Comparison of ENCODE assay signal across 34 mouse cellular contexts in the genomic region with DNA sequence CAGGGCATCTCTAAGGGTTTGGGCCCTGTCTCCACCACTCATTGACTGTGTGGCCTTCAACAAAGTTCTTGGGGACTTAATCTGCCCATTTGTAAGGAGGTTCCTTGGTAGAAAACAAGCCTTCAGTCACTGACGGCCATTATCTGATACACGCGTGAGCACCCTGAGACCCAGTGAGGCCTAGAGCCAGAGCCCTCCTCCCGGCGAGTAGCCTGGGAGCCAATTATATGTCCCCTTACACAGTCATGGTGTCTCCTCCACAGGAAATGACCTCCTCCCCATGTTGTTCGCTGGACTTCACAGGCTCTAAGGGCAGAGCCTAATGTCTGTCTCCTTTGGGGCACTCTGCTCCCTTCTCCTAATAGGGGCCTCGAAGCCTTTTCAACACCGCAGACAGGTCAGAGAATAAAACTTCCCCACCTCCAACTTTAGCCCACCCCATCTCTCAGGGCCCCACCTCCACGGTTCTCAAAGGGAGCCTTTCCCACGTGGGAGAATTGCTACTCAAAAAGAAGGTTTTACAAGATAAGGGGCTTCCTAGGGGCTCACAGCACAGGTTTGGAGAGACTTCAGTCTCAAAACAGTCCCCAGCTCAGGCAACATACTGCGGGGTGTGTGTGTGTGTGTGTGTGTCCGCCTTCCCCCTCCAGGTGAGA. TPM values are rescaled to one million over a fixed set of nuclear protein-coding genes. Genes with fewer than 3 reads are reported as not detected.
DNase-seq lines count a peak whose midpoint lies in the region; TF ChIP-seq lines count a peak whose summit lies in the region.
"Had no signal": no experiment of that assay in that cellular context is flagged by ENCODE, and none has a peak within 500 bp of the region (broad histone marks: within the 10 kb centered on the region; RNA-seq: fewer than 3 reads in every experiment).

No protein-coding gene starts in this region.

- DNase-seq in cerebellum, adult 9-11 months = peak; percentile 42
- no peak for DNase-seq in cerebellum, postnatal 4 days (ENCODE audit: low spot score in 2 of 2)
- DNase-seq in layer of hippocampus, adult 2 months (ENCODE audit: low spot score in 2 of 2) = no peak
- no peak for DNase-seq in layer of hippocampus, adult 8-10 months (ENCODE audit: low spot score in 2 of 2)
- DNase-seq in adrenal gland, adult 8-10 months = no peak
- DNase-seq: adrenal gland, adult 2 months; cerebellum, adult 18-20 months; forebrain, postnatal 0 days; gastrocnemius, postnatal 14 days; kidney, postnatal 10 days; right cerebral cortex, postnatal 4 days had no signal

- H3K4me3 ChIP-seq in layer of hippocampus, adult 2 months = no peak overlapping the region
- H3K4me3 ChIP-seq in E14TG2a.4 (replicated peaks; ENCODE audit: low read length) = 0 out of 2 replicates have a peak overlapping the region, but pooled peaks have one; percentile 2
- no peak overlapping the region for H3K4me3 ChIP-seq in brown adipose tissue, adult 24 weeks (ENCODE audit: insufficient read depth, low read depth, low read length)
- H3K4me3 ChIP-seq: embryonic facial prominence, embryonic 13.5 days; limb, embryonic 15.5 days; liver, embryonic 15.5 days; lung, embryonic 15.5 days; megakaryocyte, embryonic 14.5 days; midbrain, embryonic 12.5 days; myocyte; neural tube, embryonic 12.5 days; stomach, embryonic 15.5 days had no signal

- peaks cover 23% of the 10 kb centered on the region for H3K36me3 ChIP-seq in E14TG2a.4 (ENCODE audit: insufficient read depth, low read length)

- peak overlapping the region; percentile 94; the same call in 1 of the 2 replicates for H3K27ac ChIP-seq in layer of hippocampus, adult 2 months
- peak overlapping the region; percentile 70 for H3K27ac ChIP-seq in brown adipose tissue, adult 24 weeks (replicated peaks; ENCODE audit: low read depth, low read length)
- H3K27ac ChIP-seq: embryonic facial prominence, embryonic 13.5 days; hindbrain, embryonic 14.5 days; limb, embryonic 15.5 days; liver, embryonic 15.5 days; lung, embryonic 15.5 days; midbrain, embryonic 12.5 days; neural tube, embryonic 12.5 days; stomach, embryonic 15.5 days had no signal

- peaks cover 12% of the 10 kb centered on the region for H3K27me3 ChIP-seq in E14TG2a.4 (ENCODE audit: insufficient read depth, low read length)
- H3K27me3 ChIP-seq: embryonic facial prominence, embryonic 13.5 days; limb, embryonic 15.5 days; lung, embryonic 15.5 days; midbrain, embryonic 12.5 days; neural tube, embryonic 12.5 days; stomach, embryonic 15.5 days had no signal

- no peak for TF ChIP-seq CTCF in layer of hippocampus, adult 2 months (conservative IDR thresholded peaks at IDR 0.05)
- TF ChIP-seq CTCF in E14TG2a.4 (conservative IDR thresholded peaks at IDR 0.05; ENCODE audit: low read length) = no peak

- H3K9me3 ChIP-seq in E14TG2a.4 (ENCODE audit: low read length) = no peaks in the 10 kb centered on the region
- H3K9me3 ChIP-seq: embryonic facial prominence, embryonic 13.5 days; limb, embryonic 15.5 days; liver, embryonic 15.5 days; lung, embryonic 15.5 days; megakaryocyte, embryonic 14.5 days; midbrain, embryonic 12.5 days; neural tube, embryonic 12.5 days; stomach, embryonic 15.5 days had no signal

- H3K4me1 ChIP-seq in E14TG2a.4 (replicated peaks; ENCODE audit: low read depth, low read length) = peaks cover 71% of the 10 kb centered on the region
- peaks cover 54% of the 10 kb centered on the region for H3K4me1 ChIP-seq in brown adipose tissue, adult 24 weeks (ENCODE audit: control insufficient read depth, insufficient read depth, insufficient read length, low read length)

RNA-seq across cellular contexts. Expression of a gene that starts 1.9 kb away (rescaled TPM):
- 10 to 100 TPM; 84.8 to 92.9 TPM for total RNA-seq in layer of hippocampus, adult 2 months (2021)
- 10 to 100 TPM; 83.8 to 99.0 (median 98.2) TPM for total RNA-seq in layer of hippocampus, adult 8-10 months (2022)
- 103 and 112 TPM in 2 replicates for polyA plus RNA-seq in brown adipose tissue, adult 24 weeks (2012; ENCODE audit: insufficient read depth, insufficient read length, missing spikeins)
- 100 to 1,000 TPM; 174 to 210 (median 184) TPM for total RNA-seq in adrenal gland, adult 8-10 months (2022)

RNA-seq across cellular contexts. Expression of a gene that starts 2.7 kb away (rescaled TPM):
- total RNA-seq in layer of hippocampus, adult 2 months (2021) = under 1 TPM in 1 of 2 experiments, not detected in 1; 0.17 TPM
- total RNA-seq in layer of hippocampus, adult 8-10 months (2022) = under 1 TPM in 1 of 4 experiments, not detected in 3; 0.68 TPM
- not detected in 2 replicates for polyA plus RNA-seq in brown adipose tissue, adult 24 weeks (2012; ENCODE audit: insufficient read depth, insufficient read length, missing spikeins)
- under 1 TPM; 0.23 to 0.59 (median 0.39) TPM for total RNA-seq in adrenal gland, adult 8-10 months (2022)
- total RNA-seq: common myeloid progenitor, adult 5-6 weeks; forebrain, postnatal 0 days; granulocyte monocyte progenitor cell, adult 5-6 weeks; hematopoietic stem cell, adult 5-6 weeks; layer of hippocampus, postnatal 14 days; left cerebral cortex, postnatal 36 days; midbrain, postnatal 0 days had no signal
- polyA plus RNA-seq: embryonic facial prominence, embryonic 13.5 days; forebrain, embryonic 11.5 days; heart, embryonic 11.5 days; heart, embryonic 16.5 days had no signal

RNA-seq across cellular contexts. Expression of a gene that starts 6.9 kb away (rescaled TPM):
- under 1 TPM; 0.07 to 0.08 TPM for total RNA-seq in layer of hippocampus, adult 2 months (2021)
- under 1 TPM in 1 of 4 experiments, not detected in 3; 0.07 TPM for total RNA-seq in layer of hippocampus, adult 8-10 months (2022)
- polyA plus RNA-seq in brown adipose tissue, adult 24 weeks (2012; ENCODE audit: insufficient read depth, insufficient read length, missing spikeins) = not detected in 2 replicates
- total RNA-seq in adrenal gland, adult 8-10 months (2022) = under 1 TPM in 2 of 4 experiments, not detected in 2; 0.06 to 0.08 TPM
- total RNA-seq: common myeloid progenitor, adult 5-6 weeks; gastrocnemius, postnatal 14 days; granulocyte monocyte progenitor cell, adult 5-6 weeks; hematopoietic stem cell, adult 5-6 weeks; layer of hippocampus, postnatal 14 days; left cerebral cortex, postnatal 36 days had no signal
- polyA plus RNA-seq: activated CD4-positive, CD25-positive, alpha-beta regulatory T cell, adult 4 months; embryonic facial prominence, embryonic 13.5 days; forebrain, embryonic 11.5 days; forebrain, postnatal 0 days; heart, embryonic 11.5 days; heart, embryonic 16.5 days; hindbrain, embryonic 14.5 days; intestine, postnatal 0 days; limb, embryonic 15.5 days; liver, embryonic 15.5 days; lung, embryonic 15.5 days; midbrain, embryonic 12.5 days; midbrain, postnatal 0 days; myocyte; neural tube, embryonic 12.5 days; stomach, embryonic 15.5 days had no signal

RNA-seq across cellular contexts. Expression of a gene that starts 6.9 kb away (rescaled TPM):
- total RNA-seq in layer of hippocampus, adult 2 months (2021) = 1 to 10 TPM; 1.0 to 2.5 TPM
- 1 to 10 TPM; 1.3 to 4.4 (median 1.6) TPM for total RNA-seq in layer of hippocampus, adult 8-10 months (2022)
- polyA plus RNA-seq in brown adipose tissue, adult 24 weeks (2012; ENCODE audit: insufficient read depth, insufficient read length, missing spikeins) = 1.3 and 3.3 TPM in 2 replicates
- total RNA-seq in adrenal gland, adult 8-10 months (2022) = 1 to 10 TPM; 2.2 to 4.4 (median 3.4) TPM

RNA-seq across cellular contexts. Expression of a gene that starts 16.7 kb away (rescaled TPM):
- 10 to 100 TPM; 42.5 to 47.9 TPM for total RNA-seq in layer of hippocampus, adult 2 months (2021)
- total RNA-seq in layer of hippocampus, adult 8-10 months (2022) = 10 to 100 TPM; 30.1 to 44.3 (median 41.1) TPM
- polyA plus RNA-seq in brown adipose tissue, adult 24 weeks (2012; ENCODE audit: insufficient read depth, insufficient read length, missing spikeins) = 17.2 and 17.7 TPM in 2 replicates
- total RNA-seq in adrenal gland, adult 8-10 months (2022) = 10 to 100 TPM; 29.2 to 53.0 (median 46.7) TPM
